Mouse (Mus musculus) right cerebral cortex, adult 2 months (tissue): ENCODE data around the gene Shisa7.
"Not testable (repeated sequence)": the region's sequence is repeated elsewhere in the genome, so short reads cannot be mapped to it uniquely, and the experiment has no call there.

Experiments
- DNase-seq, 2 experiments: peaks; one replicate each; pipeline ENCODE4 v3.0.0; 2021 to 2022; ENCODE audit warnings: low spot score in 2 of 2

Gene Shisa7

GRCm38 (mm10) chr7:4795767-4796433, 48.6 kb downstream of the Shisa7 start:
- DNase-seq = no peak

DNA sequence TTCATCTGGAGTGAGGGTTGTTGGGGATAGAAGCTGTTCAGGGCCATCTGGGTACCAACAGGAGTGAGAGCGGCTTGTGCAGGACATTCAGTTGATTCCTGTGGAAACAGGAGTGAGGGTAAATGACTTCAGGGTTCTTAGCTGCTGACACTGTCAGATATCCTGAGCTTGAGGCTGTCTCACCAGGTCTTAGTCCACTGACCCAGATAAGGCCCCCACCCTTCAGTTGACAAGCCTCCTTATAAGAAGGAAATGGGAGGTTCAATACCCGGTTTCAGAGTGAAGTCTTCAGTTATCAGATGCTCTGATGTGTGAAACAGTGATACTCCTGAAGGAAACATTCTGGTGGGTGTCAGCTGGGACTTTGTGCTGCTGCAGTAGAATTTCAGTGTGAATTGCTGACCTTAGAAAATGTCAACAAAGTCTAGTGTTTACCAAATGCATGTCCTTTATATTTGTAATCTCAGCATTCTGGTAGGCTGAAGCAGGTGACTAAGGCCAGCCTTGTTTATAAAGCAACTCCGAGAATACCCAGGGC, 49.8 kb downstream of the Shisa7 start:
- DNase-seq = no peak

DNA sequence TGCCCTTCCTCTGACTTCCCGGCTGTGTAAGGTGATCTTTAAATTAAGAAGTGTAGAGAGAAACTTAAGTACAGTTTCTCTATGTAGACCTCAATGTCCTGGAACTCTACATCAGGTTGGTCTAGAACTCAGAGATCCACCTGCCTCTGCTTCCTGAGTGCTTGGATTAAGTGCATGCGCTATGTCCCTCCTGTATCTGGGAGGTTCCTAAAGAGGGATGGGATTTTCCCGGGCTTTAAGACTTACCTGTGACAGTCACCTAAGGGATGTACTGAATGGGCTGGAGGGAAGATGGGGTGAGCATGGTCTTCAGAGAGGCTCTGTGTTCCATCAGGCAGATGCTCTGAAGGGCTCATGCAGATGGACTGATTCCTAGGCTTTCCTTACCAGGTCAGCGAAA, 50.8 kb downstream of the Shisa7 start:
- no peak for DNase-seq

GRCm38 (mm10) chr7:4793248-4793647, 51.2 kb downstream of the Shisa7 start:
- DNase-seq = not testable (repeated sequence)

DNA sequence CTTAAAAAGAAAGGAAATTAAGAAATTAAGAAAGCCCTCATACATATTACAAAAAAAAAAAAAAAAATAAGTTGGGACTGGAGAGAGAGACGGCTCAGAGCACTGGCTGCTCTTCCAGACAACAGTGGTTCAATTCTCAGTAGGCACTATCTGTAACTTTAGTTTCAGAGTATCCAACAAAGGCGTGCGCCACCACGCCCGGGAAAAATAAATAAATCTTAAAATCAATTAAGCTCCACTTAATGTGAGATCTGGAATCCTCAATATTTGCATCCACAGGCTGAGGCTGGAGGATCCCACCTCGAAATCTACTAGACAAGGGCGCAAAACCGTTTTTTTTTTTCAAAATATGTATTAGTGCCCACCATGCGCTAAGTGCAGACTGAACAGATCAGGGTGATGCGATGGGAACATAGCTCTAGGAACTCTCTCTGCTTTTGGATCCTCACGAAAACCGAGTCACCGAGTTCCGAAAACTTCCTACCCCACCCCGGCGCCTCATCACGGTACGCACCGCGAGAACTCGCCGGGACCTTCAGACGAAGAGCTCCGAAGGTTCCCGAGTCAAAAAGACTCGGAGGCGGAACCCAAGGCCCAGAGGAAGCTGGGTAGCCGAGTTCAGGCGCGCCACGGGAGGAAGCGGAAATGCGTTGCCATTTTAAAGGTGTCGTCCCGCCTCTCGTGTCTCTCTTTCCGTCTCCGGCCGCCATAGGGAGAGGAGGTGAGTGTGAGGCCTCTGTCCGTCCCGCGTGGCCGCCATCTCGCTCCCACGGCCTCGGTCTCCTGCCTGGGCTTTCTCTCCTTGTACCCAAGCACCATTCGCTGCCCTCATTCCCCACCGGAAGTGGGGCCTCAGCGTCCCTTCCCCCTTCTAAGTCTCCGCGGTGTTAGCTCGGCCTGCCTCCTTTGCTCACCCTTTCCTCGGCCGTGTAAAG, 52.0 kb downstream of the Shisa7 start, which contains the start of gene Rpl28:
Rpl28 (plus strand) TSS at position 597 of the 935 bp plus-strand sequence.
- peak; percentile 96 for DNase-seq

GRCm38 (mm10) chr7:4789436-4789935, 55.0 kb downstream of the Shisa7 start, which contains the start of gene Tmem238:
Gene Tmem238, minus strand, starts transcription at chr7:4789656.
- DNase-seq = no peak

DNA sequence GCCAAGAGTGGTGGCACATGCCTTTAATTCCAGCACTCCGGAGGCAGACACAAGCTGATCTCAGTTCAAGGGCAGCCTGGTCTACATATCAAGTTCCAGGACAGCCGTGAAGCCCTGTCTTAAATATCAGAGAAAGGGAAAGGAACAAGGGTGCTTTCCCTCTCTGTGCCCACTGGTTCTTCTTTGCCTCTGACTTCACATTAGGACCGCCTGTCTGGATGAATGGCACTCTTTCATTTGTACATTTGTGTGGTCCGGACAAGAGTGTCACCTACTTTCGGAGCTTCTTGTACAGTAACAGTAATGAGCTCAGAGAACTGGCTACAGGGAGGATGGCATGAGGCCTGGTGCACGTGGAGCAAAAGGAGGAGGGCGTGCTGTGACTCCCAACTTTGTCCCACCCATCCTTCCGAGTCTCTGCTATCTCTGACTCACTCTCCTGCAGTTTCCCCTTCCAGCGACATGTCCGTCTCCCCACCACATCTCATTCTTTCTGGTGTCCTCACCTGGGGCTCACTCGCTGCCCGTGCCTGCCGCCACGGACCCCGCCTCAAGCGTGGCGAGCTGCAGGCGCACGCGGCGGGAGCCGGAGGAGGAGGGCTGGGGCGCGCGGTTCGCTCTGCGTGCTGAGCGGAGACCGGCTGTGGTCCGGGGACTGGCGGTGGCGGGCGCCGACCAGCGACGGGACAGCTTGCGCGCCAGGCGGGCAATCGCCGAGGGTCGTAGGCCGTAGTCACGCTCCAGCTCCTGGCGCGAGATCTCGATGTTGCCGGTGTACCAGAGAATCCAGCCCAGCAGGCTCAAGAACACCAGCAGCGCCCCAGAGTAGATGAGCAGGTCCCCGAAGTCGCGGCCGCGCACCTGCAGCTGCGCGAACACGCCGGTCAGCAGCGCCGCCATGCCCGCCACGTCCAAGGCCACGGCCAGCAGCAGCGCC, 55.7 kb downstream of the Shisa7 start:
- DNase-seq = peak; percentile 45 to 55

DNA sequence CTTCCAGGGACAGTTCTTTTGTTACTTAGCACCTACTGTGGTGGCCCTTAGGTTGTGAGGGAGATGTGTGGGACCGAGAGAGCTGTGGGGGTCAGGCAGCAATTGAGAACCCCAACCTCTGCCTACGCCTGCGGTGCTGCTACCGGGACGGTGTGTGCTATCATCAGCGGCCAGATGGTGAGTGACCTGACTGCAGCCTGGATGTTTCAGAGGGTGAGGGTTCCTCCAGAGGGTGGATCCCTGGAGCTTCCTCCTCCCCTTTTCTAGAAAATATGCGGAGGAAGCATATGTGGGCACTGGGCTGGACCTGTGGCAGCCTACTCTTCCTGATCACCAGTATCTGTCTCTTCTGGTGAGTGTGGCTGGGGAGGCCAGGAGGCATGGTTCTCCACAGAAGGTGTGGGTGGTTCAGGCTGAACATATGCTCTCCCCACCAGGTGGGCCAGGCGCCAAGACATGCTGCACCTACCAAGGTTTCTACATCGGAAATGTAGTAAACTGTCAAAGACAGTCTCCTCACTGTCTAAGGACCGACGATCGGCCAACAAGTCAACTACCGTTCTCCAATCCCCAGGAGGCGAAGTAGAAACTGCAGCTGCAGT, 60.7 kb downstream of the Shisa7 start:
- peak; percentile 41 to 51 for DNase-seq

- DNase-seq = no peak
Measured at GRCm38 (mm10) chr7:4782759-4783158, 61.7 kb downstream of the Shisa7 start, which contains the start of the genes Il11 and Tmem190. Gene Il11, minus strand, starts transcription at chr7:4782859. Gene Tmem190, plus strand, starts transcription at chr7:4782937.

DNA sequence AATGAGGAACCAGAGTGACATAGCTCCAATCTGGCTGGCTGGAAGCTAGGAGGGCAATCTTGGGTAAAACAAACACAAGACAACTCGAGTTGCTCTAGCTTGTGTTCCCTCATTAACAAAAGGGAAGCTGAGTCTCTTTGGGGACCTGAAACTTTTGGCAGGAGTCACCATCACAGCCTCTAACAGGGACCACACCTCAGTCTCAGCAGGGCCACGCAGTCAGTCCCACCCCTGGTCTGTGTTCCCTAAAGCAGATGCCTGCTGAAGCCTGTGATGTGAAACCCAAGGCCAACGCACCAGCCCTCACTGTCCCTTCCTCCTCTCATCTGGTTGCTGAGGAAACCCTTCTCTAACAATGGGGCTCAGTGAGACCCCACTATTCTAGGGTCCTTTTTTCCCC, 62.4 kb downstream of the Shisa7 start:
- DNase-seq = no peak

DNA sequence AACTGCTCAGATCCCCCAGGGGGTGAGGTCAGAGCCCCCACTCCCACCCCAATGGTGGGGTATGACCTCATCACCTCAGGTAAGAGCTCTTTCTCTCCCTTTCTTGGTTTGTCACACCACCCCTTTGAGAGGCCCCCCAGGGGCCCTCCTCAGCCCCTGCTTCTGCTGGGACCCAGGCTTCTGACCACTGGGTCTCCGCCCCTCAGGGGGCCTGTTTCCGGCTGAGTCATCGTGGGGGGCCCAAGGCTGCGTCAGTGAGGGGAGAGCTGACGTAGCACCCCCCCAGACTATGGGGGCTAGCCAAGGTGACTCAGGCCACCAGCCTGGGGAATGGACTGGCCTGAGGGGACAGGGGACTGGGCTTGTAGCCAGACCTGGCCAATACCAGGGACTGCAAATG, 64.6 kb downstream of the Shisa7 start:
- no peak for DNase-seq

DNA sequence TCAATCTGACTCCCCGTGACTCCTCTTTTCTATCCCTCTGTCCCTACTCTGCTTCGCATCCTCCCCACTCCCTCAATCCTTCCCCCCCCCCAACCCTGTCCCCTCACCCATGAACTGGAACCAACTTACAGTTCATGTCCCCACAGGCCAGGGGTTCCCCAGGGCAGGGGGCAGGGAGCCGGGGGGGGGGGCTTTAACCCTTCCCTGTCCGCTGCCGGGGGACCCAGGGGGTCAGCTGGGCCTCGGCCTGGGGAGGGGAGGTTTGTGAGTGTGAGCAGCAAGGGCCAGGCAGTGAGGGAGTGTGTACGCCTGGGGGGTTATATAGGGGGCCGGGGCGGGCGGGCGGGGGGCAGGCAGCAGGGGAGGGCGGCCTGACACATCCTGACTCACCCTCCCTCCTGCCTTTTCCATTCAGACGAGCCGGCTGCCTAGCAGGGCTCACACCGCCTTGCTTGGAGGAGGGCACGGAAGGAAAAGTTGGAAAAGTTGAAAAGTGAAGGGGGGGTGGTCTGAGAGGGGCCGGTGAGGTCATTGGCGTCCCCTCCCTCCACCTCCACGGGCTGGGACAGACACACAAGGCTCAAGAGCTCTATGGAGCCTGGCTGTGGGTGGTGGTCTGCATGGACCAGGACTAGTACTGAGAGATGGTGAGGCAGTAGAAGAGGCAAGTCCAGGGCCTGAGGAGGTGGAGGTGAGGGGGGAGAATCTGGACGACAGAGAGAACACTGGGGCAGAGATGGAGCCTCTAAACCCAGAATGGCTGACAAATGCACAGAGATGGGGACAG, 66.5 kb downstream of the Shisa7 start:
- DNase-seq = no peak

- DNase-seq = no peak
Measured at GRCm38 (mm10) chr7:4776861-4777830, 67.3 kb downstream of the Shisa7 start.

- DNase-seq = no peak
Measured at GRCm38 (mm10) chr7:4776131-4776530, 68.4 kb downstream of the Shisa7 start.
